In the genomic region with DNA sequence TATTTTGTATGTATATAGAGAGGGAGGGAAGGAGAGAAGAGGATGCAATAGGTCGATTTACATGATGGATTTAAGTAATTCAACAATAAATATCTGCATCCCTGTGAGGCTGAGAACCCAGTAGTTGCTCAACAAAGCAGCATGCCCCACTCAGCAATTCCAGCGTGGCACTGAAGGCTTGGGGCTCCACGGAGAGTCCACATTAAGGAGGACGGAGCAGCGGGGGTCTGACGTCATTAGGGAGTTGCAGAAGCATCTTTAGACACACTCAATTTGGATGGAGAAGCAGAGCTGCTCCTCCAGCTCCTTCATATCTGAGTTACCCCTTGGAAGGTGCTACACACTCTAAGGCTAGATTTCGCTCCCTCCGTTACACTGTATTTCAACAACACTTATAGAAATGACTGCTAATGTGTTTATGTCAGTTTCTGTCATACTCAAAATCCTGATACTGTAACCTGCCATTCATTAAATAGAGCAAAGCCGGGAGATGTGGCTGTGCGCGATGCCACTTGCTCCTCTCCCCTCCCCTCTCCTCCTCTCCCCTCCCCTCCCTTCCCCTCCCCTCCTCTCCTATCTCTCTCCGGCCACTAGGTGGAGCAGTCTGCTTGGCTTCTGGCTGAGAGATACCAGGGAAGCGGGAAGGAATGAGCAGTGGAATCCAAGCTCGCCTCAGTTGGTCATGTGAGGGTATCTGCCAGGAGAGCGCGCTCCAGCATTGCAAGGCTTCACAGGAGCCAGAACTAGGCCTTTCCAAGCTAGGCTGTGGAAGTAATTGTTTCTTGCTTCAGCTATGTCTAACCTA, we compare ENCODE assay signal across 9 mouse cellular contexts. TPM values are rescaled to one million over a fixed set of nuclear protein-coding genes. Genes with fewer than 3 reads are reported as not detected.
A peak's percentile ranks its signal among the peaks of the same experiment; 100 is the strongest.
DNase-seq lines count a peak whose midpoint lies in the region; ATAC-seq lines count a peak whose summit lies in the region.
"Had no signal": no experiment of that assay in that cellular context is flagged by ENCODE, and none has a peak within 500 bp of the region (broad histone marks: within the 10 kb centered on the region; RNA-seq: fewer than 3 reads in every experiment).

No protein-coding gene starts in this region.

- no peak overlapping the region for H3K4me3 ChIP-seq in hindbrain, embryonic 16.5 days (ENCODE audit: low read length)
- H3K4me3 ChIP-seq: limb, embryonic 15.5 days had no signal

- H3K9ac ChIP-seq in hindbrain, embryonic 16.5 days (ENCODE audit: low read depth, low read length), result no peak overlapping the region
- H3K9ac ChIP-seq: limb, embryonic 15.5 days had no signal

- DNase-seq in NIH3T3 (ENCODE audit: low read depth), result peak; percentile 66
- peak; percentile 27 for DNase-seq in cerebellum, adult 8-10 months
- DNase-seq in frontal cortex, postnatal 10 days (ENCODE audit: low spot score in 2 of 2), result peak; percentile 22 to 67
- peak; percentile 64 to 67 for DNase-seq in layer of hippocampus, postnatal 36 days
- DNase-seq in lung, postnatal 36 days, result peak; percentile 78
- peak; percentile 70 to 80 for DNase-seq in right cerebral cortex, adult 2 months (ENCODE audit: low spot score in 2 of 2)
- peak; percentile 64 for DNase-seq in urinary bladder, postnatal 25 days (ENCODE audit: low spot score)

- H3K9me3 ChIP-seq in hindbrain, embryonic 16.5 days (ENCODE audit: control insufficient read depth, low read length), result no peaks in the 10 kb centered on the region
- H3K9me3 ChIP-seq: limb, embryonic 15.5 days had no signal

- no peak overlapping the region for H3K27ac ChIP-seq in hindbrain, embryonic 16.5 days (ENCODE audit: low read depth, low read length)
- H3K27ac ChIP-seq: limb, embryonic 15.5 days had no signal

- no peaks in the 10 kb centered on the region for H3K36me3 ChIP-seq in hindbrain, embryonic 16.5 days (ENCODE audit: control insufficient read depth, insufficient read depth, low read length)
- H3K36me3 ChIP-seq: limb, embryonic 15.5 days had no signal

- H3K4me2 ChIP-seq in hindbrain, embryonic 16.5 days (ENCODE audit: low read length), result no peak overlapping the region
- H3K4me2 ChIP-seq: limb, embryonic 15.5 days had no signal

- peak; percentile 87 for ATAC-seq in hindbrain, embryonic 16.5 days

- H3K4me1 ChIP-seq in hindbrain, embryonic 16.5 days (ENCODE audit: control insufficient read depth, insufficient read depth, low read depth, low read length), result no peaks in the 10 kb centered on the region
- H3K4me1 ChIP-seq: limb, embryonic 15.5 days had no signal

- WGBS in hindbrain, embryonic 16.5 days, result 44% methylated on average over 16 of the region's 16 CpGs

- H3K27me3 ChIP-seq in hindbrain, embryonic 16.5 days (replicated peaks; ENCODE audit: control insufficient read depth, insufficient read depth, low read length), result no peaks in the 10 kb centered on the region
- H3K27me3 ChIP-seq: limb, embryonic 15.5 days had no signal

RNA-seq across cellular contexts. Expression of a gene that starts 6.3 kb away (rescaled TPM):
- not detected in 2 replicates for polyA plus RNA-seq in hindbrain, embryonic 16.5 days (2015; fragmentation: Nextera tagmentation; extraction: Ambion mirVana)
- total RNA-seq in layer of hippocampus, postnatal 36 days (2021), result not detected
- polyA plus RNA-seq: limb, embryonic 15.5 days had no signal

RNA-seq across cellular contexts. Expression of a gene that starts 8.6 kb away (rescaled TPM):
- polyA plus RNA-seq in hindbrain, embryonic 16.5 days (2015; fragmentation: Nextera tagmentation; extraction: Ambion mirVana), result 0.15 TPM in 1 of 2 replicates, not detected in the other
- total RNA-seq in layer of hippocampus, postnatal 36 days (2021), result not detected
- polyA plus RNA-seq: limb, embryonic 15.5 days had no signal

RNA-seq across cellular contexts. Expression of a gene that starts 14.2 kb away (rescaled TPM):
- not detected in 2 replicates for polyA plus RNA-seq in hindbrain, embryonic 16.5 days (2015; fragmentation: Nextera tagmentation; extraction: Ambion mirVana)
- total RNA-seq in layer of hippocampus, postnatal 36 days (2021), result not detected
- polyA plus RNA-seq: limb, embryonic 15.5 days had no signal

RNA-seq across cellular contexts. Expression of a gene that starts 18.8 kb away (rescaled TPM):
- polyA plus RNA-seq in hindbrain, embryonic 16.5 days (2015; fragmentation: Nextera tagmentation; extraction: Ambion mirVana), result not detected in 2 replicates
- not detected for total RNA-seq in layer of hippocampus, postnatal 36 days (2021)
- polyA plus RNA-seq: limb, embryonic 15.5 days had no signal

RNA-seq across cellular contexts. Expression of a gene that starts 20.6 kb away (rescaled TPM):
- not detected in 2 replicates for polyA plus RNA-seq in hindbrain, embryonic 16.5 days (2015; fragmentation: Nextera tagmentation; extraction: Ambion mirVana)
- total RNA-seq in layer of hippocampus, postnatal 36 days (2021), result not detected
- polyA plus RNA-seq: limb, embryonic 15.5 days had no signal

Comparison
In these comparisons a context has a peak if more than half of its experiments do, and no peak if none do; other contexts are left out.
1. DNase-seq: peak in every context shown above with its lines; median percentile 78 in lung, postnatal 36 days; 75 in right cerebral cortex, adult 2 months; 66 in NIH3T3; 66 in layer of hippocampus, postnatal 36 days; 64 in urinary bladder, postnatal 25 days; 44 in frontal cortex, postnatal 10 days; 27 in cerebellum, adult 8-10 months.